Mouse (Mus musculus): ENCODE measurements at regions not wholly inside any gene's neighbourhood (a gene's known extent, or its start where the extent isn't known, plus 50 kb on each side); places are given as distances from the start of the nearest gene placed in this dataset.

DNA sequence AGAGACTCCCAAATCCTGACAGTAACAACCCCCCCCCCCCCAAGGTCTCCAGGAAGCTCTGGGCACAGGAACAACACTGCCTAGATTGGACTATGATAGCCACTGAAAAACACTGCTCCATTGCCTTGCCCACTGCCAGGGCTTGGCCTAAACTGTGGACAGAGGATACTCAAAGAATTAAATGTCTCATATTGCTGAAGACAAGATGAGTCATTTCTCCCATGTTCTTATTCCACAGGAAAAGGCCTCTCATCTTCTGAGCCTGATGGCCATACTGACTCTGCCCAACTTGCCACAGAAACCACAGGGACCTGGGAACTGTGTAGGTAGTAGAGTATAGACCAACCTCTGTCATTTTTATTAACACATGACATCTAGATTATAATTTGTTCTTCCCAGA is 59.4 kb upstream of the Zcchc2 start:
- no peak for TF ChIP-seq FLI1 (IDR thresholded peaks at IDR 0.05; ENCODE audit: low read length)
- TF ChIP-seq GATA1 (IDR thresholded peaks at IDR 0.05; ENCODE audit: borderline replicate concordance, low read length), result no peak

All from megakaryocyte, embryonic 14.5 days (primary cell).